Mouse (Mus musculus) neural tube, embryonic 15.5 days (tissue): ENCODE data around the gene Pde6b. TPM values are rescaled to one million over a fixed set of nuclear protein-coding genes. Genes with fewer than 3 reads are reported as not detected.
A peak's percentile ranks its signal among the peaks of the same experiment; 100 is the strongest.

ENCODE experiments used
- ATAC-seq: fragments of 200-750 bp; cut with Nextera tagmentation; 2 replicates; pipeline ENCODE4 v1.8.0; 2017; ENCODE audit warnings: mild to moderate bottlenecking, moderate TSS enrichment, moderate library complexity; ENCODE audit not compliant: low FRiP score
- H3K27ac ChIP-seq: fragments of 300-500 bp; sonication (generic); replicated peaks from 2 replicates; pipeline ENCODE4 v1.5.1; 2015; ENCODE audit warnings: mild to moderate bottlenecking, inconsistent platforms
- H3K27me3 ChIP-seq: fragments of 300-500 bp; sonication (generic); replicated peaks from 2 replicates; pipeline ENCODE4 v1.6.1; 2015; ENCODE audit warnings: inconsistent platforms
- H3K36me3 ChIP-seq: fragments of 300-500 bp; sonication (generic); 2 replicates; pipeline ENCODE4 v1.6.1; 2015; ENCODE audit warnings: inconsistent platforms
- H3K4me1 ChIP-seq: fragments of 300-500 bp; sonication (generic); 2 replicates; pipeline ENCODE4 v1.6.1; 2015; ENCODE audit warnings: inconsistent platforms
- H3K4me2 ChIP-seq: fragments of 300-500 bp; sonication (generic); 2 replicates; pipeline ENCODE4 v1.6.1; 2015; ENCODE audit warnings: inconsistent platforms, mild to moderate bottlenecking, moderate library complexity
- H3K4me3 ChIP-seq: fragments of 300-500 bp; sonication (generic); replicated peaks from 2 replicates; pipeline ENCODE4 v1.5.1; 2015; ENCODE audit warnings: mild to moderate bottlenecking, inconsistent platforms
- H3K9ac ChIP-seq: fragments of 300-500 bp; sonication (generic); replicated peaks from 2 replicates; pipeline ENCODE4 v1.6.1; 2015; ENCODE audit warnings: mild to moderate bottlenecking, inconsistent platforms
- H3K9me3 ChIP-seq: fragments of 300-500 bp; sonication (generic); replicated peaks from 2 replicates; pipeline ENCODE4 v1.6.1; 2016; ENCODE audit warnings: inconsistent platforms
- WGBS: fragments of 180-500 bp; shearing (Covaris S2); methylation state at CpG from one replicate; pipeline ENCODE4 v1.1.7; 2015; ENCODE audit warnings: mixed read lengths; 5-methylcytosine and 5-hydroxymethylcytosine counted together
- polyA plus RNA-seq: library from polyadenylated mRNA; unstranded; fragments of >200 nt; fragmentation: Nextera tagmentation; extraction: Ambion mirVana; gene quantifications from 2 replicates; pipeline ENCODE4 v1.2.1, GENCODE M21; 2015

Gene Pde6b
- polyA plus RNA-seq, 1 experiment from 2014 or later = 0.29 TPM

DNA sequence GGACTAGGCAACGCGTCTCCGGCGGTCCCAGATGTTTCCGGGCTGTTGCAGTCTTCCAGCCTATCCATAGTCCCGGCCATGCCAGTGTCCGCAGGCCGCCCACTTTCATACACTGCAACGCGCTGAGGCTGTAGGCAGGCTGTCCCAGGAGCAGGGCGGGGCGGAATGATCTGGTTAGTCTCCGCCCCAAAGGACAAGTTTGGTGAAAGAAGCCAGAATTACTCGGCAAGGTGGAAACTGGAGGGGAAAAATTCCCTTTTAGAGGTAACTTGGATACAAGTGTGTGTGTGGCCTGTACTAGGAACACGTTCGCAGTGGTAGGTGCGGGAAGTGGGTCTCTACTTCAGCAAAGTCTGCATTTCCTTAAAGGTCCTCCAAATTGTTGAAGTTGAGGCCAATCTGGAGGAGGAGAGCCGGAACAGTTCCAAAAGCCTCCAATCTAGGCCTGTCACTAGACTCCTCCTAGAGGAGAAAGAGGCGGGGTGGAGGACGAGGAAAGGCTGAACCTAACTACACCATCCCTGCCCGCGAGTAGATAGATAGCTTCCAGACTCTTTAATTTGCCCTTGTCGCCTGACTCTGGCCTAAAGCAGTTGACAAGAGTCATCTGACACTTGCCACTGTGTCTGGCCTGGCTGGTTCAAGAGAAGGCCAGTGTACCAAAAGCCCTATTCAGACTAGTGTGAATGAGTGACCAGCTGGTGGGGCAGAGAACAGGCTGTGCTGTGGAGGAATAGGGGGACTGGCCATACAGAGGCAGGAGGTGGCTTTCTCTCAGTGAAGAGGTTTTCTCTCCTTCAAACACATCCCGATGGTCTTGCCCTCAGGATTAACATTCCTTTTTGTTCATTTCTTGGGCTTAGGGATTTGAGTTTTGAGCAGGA lies 60.8 kb downstream of the Pde6b start, which contains the start of gene Mfsd7a:
Gene Mfsd7a (minus strand): TSS at position 107 of the 884 bp plus-strand sequence.
- no peak within 1 kb of the TSS for H3K9ac ChIP-seq
- peak within 1 kb of the TSS; percentile 31 for H3K4me3 ChIP-seq
- no peaks in the 10 kb centered on the region for H3K36me3 ChIP-seq
- H3K4me1 ChIP-seq = no peaks in the 10 kb centered on the region
- no peaks in the 10 kb centered on the region for H3K9me3 ChIP-seq
- ATAC-seq = peak; percentile 63; the same call in 1 of the 2 replicates
- 14% methylated on average over 24 of the region's 24 CpGs for WGBS
- no peak within 1 kb of the TSS for H3K27ac ChIP-seq
- peaks cover 26% of the 10 kb centered on the region for H3K27me3 ChIP-seq
- peak within 1 kb of the TSS; percentile 53 for H3K4me2 ChIP-seq

DNA sequence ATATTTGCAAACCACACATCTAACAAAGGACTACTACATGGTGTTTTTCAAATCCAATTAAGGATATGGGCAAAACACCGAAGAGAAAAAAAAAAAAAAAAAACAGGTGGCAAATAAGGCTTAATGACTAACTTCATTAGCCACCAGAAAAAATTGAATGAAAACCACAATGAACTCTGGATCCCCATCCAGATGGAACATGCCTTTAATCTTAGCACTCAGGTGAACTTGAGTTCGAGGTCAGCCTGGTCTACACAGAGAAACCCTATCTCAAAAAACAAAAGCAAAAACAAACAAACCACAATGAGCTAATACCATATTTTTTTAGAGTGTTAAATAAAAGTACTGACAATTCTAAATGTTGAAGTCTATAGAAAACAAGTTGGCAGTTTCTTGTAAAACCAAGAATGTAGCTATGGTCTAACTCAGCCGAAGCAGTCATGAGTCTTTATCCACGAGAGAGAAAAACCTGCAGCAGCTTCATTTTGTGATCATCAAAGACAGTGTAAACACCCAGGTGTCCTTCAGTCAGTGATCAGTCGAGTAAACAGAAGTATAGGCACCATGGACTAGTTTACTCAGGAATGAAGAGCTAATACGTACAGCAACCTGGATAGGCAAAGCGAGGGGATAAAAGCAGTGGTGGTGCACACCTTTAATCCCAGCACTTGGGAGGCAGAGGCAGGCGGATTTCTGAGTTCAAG lies 62.8 kb downstream of the Pde6b start:
- H3K4me2 ChIP-seq = no peak overlapping the region
- WGBS = 81% methylated on average over 8 of the region's 8 CpGs
- H3K4me3 ChIP-seq = no peak overlapping the region
- no peaks in the 10 kb centered on the region for H3K9me3 ChIP-seq
- H3K4me1 ChIP-seq = no peaks in the 10 kb centered on the region
- peaks cover 24% of the 10 kb centered on the region for H3K27me3 ChIP-seq
- ATAC-seq = no peak
- H3K27ac ChIP-seq = no peak overlapping the region
- no peaks in the 10 kb centered on the region for H3K36me3 ChIP-seq
- no peak overlapping the region for H3K9ac ChIP-seq

DNA sequence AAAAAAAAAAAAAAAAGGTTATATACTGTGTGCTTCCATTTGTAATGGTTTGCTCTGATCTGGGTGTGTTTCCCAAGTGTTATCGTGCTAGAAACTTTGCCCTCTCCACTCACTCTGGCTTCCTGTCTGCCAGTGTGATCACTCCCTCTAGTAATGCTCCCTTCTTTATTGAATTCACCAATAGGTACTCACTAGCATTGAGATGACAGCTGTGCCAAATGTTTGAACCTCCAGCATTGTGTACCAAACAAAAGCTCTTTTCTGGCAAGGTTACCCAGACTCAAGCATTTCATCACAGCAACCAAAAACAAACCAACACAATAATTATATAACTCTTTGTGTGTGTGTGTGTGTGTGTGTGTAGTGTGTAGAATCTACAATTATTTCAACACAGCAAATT lies 63.4 kb downstream of the Pde6b start:
- no peak overlapping the region for H3K4me3 ChIP-seq
- ATAC-seq = no peak
- H3K4me1 ChIP-seq = no peaks in the 10 kb centered on the region
- H3K27me3 ChIP-seq = peaks cover 20% of the 10 kb centered on the region
- no peaks in the 10 kb centered on the region for H3K9me3 ChIP-seq
- H3K27ac ChIP-seq = no peak overlapping the region
- 77% methylated on average over 1 of the region's 1 CpGs for WGBS
- H3K36me3 ChIP-seq = no peaks in the 10 kb centered on the region
- no peak overlapping the region for H3K4me2 ChIP-seq
- no peak overlapping the region for H3K9ac ChIP-seq

DNA sequence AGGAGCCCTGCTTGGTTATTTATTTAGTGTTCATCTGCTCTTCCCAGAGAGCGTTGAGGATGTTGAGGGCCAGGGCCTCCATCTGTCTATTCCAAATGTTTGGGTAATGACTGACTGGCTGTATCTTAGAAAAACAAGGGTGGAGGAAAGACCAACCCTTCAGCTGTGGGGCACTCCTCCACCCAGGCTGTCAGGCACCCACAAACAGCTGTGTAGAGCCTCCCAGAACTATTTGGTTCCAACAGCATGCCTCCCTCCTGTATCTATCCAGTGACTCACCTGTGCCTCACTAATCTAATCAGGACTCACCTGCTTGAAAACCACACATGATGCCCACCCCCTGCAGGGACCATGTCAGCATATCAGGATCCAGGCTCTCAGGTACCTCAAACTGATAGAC lies 64.2 kb downstream of the Pde6b start:
- WGBS = 93% methylated on average over 1 of the region's 1 CpGs
- no peak overlapping the region for H3K9ac ChIP-seq
- H3K27ac ChIP-seq = no peak overlapping the region

DNA sequence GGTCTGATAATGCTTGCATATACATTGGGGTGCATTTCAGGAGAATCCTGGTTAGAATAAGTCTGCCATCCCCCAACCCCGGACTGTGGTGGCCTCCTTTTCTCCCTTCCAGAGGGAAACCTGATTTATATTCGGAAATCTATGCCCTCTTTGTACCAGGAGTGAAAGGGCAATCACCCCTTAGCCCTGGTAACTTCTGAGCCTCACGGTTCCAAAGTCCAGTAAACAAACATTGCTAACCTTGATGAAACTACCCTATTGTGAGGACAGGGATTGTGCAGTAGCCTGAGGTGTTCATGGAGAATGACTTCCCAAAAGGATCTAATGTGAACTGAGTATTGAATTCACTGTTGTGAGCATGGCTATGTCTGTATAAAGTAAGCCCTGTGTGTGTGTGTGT lies 65.9 kb downstream of the Pde6b start:
- Histone ChIP-seq H3K9ac (no peak overlapping the region), H3K4me2 (no peak overlapping the region), H3K27ac (no peak overlapping the region), H3K4me3 (no peak overlapping the region), H3K36me3 (no peaks in the 10 kb centered on the region), H3K27me3 (peaks cover 18% of the 10 kb centered on the region), H3K4me1 (no peaks in the 10 kb centered on the region), H3K9me3 (no peaks in the 10 kb centered on the region)
- WGBS = 41% methylated on average over 3 of the region's 3 CpGs
- no peak for ATAC-seq

More for the DNA sequence above, 64.2 kb downstream of the Pde6b start:
- Histone ChIP-seq H3K4me1 (no peaks in the 10 kb centered on the region), H3K4me2 (no peak overlapping the region), H3K4me3 (no peak overlapping the region), H3K27me3 (peaks cover 19% of the 10 kb centered on the region), H3K36me3 (no peaks in the 10 kb centered on the region), H3K9me3 (no peaks in the 10 kb centered on the region)
- ATAC-seq = no peak

DNA sequence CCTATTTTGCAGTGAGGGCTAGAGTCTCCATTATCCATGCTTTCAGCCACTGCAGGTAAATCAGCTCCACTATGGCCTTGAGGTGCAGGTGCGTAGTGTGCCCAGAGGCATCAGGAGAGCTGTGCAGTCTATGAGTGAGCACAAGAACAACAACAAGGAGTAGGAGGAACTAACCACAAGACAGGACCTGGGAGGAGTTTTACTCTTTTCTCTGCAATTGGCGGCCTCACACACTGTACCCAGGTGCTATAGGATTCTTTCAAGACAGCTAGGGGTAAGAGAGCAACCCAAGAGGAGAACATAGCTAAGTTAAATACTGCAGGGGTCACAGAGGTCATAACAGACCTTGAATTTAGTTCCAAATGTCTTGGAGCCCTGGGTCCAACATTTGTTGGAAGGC lies 70.5 kb downstream of the Pde6b start:
- H3K9ac ChIP-seq = no peak overlapping the region
- no peak overlapping the region for H3K4me3 ChIP-seq
- H3K9me3 ChIP-seq = no peaks in the 10 kb centered on the region
- H3K27ac ChIP-seq = no peak overlapping the region
- peaks cover 16% of the 10 kb centered on the region for H3K27me3 ChIP-seq
- WGBS = 85% methylated on average over 2 of the region's 2 CpGs
- no peak for ATAC-seq
- no peaks in the 10 kb centered on the region for H3K36me3 ChIP-seq
- H3K4me2 ChIP-seq = no peak overlapping the region
- H3K4me1 ChIP-seq = peaks cover 24% of the 10 kb centered on the region

DNA sequence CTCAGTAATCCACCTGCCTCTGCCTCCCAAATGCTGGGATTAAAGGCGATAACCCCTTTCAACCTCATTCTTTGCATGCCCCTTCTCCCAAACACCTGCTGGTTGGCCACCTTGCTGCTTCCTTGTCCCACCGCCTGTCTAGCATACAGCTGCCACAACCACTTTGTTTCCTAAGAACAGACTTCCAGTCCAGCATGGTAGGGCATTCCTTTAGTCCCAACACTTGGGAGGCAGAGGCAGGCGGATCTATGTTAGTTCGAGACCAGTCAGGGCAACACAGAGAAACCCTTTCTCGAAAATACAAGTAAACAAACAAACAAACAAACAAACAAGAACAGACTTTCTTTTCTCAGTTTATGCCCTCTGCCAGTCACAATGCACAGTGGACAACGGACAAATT lies 72.3 kb downstream of the Pde6b start:
- peaks cover 36% of the 10 kb centered on the region for H3K4me1 ChIP-seq
- H3K36me3 ChIP-seq = no peaks in the 10 kb centered on the region
- peak overlapping the region; percentile 98 for H3K4me3 ChIP-seq
- WGBS = 40% methylated on average over 6 of the region's 6 CpGs
- no peak overlapping the region for H3K27ac ChIP-seq
- H3K9ac ChIP-seq = peak overlapping the region; percentile 100
- H3K9me3 ChIP-seq = no peaks in the 10 kb centered on the region
- 0 out of 2 replicates have a peak, but pooled peaks have one; percentile 4 for ATAC-seq
- H3K27me3 ChIP-seq = peaks cover 16% of the 10 kb centered on the region
- peak overlapping the region; percentile 92 for H3K4me2 ChIP-seq

DNA sequence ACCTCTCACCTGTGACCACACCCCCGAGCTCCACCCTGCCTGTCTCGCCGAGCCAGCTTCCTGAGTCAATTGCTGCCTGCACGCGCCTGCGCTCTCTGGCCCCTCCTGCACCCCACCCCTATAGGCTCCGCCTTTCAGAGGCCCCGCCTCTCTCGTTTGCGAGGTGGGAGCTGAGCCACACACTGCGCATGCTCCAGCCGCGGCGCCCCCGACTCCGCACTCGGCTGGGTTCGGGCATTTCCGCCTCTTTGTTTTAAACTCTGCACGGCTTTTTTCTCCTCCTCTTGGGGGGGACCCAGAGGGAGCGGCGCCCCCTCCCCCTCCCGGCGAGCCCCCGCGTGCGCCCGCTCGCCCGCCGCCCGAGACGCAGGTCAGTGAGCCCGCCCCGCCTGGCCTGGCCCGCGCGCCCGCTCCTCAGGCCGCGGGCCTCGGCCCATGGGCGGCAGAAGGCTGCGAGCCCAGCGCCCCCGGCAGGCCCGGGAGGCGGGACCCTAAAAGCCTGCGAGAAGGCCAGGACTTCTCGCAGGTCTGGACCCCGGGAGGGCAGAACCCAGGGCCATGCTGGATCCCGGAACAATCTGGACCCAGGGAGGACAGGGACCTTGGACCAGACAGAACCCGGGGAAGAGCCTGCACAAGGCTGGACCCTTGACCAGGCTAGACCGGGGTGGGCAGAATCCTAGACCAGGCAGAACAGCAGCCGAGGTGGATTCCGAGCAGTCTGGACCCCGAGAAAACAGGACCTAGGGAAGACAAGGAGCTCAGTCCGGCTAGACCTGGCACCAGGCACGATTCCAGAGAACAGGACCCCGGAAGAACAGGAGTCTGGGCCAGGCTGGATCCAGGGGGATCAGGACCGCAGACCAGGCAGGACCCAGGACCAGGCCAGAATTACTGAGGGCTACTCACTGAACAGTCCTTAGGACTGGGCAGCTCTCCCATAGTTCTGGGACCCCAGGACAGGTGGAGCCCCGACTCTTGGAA lies 73.2 kb downstream of the Pde6b start, which contains the start of gene Pcgf3:
Gene Pcgf3 (plus strand): TSS at position 151 of the 984 bp plus-strand sequence.
- WGBS = 1% methylated on average over 60 of the region's 62 CpGs
- Histone ChIP-seq H3K36me3 (no peaks in the 10 kb centered on the region), H3K4me3 (peak within 1 kb of the TSS; percentile 98), H3K27ac (peak within 1 kb of the TSS; percentile 86), H3K9me3 (no peaks in the 10 kb centered on the region), H3K4me1 (peaks cover 45% of the 10 kb centered on the region), H3K9ac (peak within 1 kb of the TSS; percentile 100), H3K4me2 (peak within 1 kb of the TSS; percentile 92), H3K27me3 (peaks cover 16% of the 10 kb centered on the region)
- peak; percentile 97 for ATAC-seq

DNA sequence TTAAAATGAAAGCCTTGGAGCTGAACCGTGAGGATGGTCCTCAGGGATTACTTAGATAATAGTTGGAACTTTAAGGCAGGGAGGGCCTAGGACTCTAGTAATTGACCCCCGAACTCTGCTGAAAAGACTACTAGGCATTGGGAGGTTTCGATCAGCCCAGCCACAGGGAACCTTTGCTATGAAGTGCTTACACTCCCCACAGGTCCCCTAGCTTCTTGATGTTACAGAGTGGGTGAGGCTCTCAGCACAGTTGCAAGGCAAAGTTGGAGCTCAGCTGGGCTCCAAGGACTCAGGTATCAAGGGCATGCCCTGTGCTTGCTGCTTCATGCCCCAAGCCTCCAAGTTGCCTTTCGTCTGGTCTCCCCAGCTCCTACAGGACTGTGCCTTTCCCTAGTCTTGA lies 74.3 kb downstream of the Pde6b start:
- ATAC-seq = no peak
- Histone ChIP-seq H3K4me1 (peaks cover 48% of the 10 kb centered on the region), H3K9me3 (no peaks in the 10 kb centered on the region), H3K4me2 (peak overlapping the region; percentile 92), H3K27me3 (peaks cover 16% of the 10 kb centered on the region), H3K4me3 (peak overlapping the region; percentile 98), H3K27ac (no peak overlapping the region), H3K9ac (peak overlapping the region; percentile 100), H3K36me3 (no peaks in the 10 kb centered on the region)
- WGBS = 43% methylated on average over 4 of the region's 4 CpGs

DNA sequence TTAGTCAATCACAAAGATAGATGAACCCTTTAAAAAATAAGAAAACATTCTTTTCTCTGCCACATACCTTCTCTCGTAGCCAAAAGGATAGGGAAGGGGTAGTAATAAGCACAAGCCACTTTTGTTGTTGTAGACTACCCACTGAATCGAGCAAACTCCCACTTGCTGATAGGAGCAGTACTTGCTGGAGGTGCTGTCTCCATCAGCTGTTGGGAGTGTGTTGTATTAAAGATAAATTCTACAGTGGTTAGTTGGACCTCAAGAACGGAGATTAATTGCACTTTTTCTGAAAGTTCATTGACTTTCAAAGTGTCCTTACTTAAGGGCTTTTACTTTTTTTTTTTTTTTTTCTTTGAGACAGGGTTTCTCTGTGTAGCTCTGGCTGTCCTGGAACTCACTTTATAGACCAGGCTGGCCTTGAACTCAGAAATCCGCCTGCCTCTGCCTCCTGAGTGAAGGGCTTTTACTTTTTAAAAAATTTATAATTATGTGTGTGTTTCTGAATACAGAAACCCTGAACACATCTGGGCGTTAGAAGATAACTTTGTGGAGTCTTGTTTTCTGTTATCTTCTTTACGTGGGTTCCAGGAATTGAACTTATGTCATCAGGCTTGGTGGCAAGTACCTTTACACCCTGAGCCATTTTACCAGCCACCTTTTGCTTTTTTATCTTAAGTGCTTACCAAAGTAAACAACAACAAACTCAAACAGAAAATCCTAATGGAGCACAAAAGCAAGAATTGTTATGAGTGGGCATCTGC lies 77.1 kb downstream of the Pde6b start:
- Histone ChIP-seq H3K9me3 (no peaks in the 10 kb centered on the region), H3K9ac (no peak overlapping the region), H3K27ac (no peak overlapping the region), H3K27me3 (no peaks in the 10 kb centered on the region), H3K4me2 (no peak overlapping the region), H3K4me1 (peaks cover 51% of the 10 kb centered on the region), H3K36me3 (no peaks in the 10 kb centered on the region), H3K4me3 (no peak overlapping the region)
- no peak for ATAC-seq
- 92% methylated on average over 6 of the region's 6 CpGs for WGBS
